Mouse (Mus musculus): ENCODE data around the gene Ceacam2. TPM values are rescaled to one million over a fixed set of nuclear protein-coding genes. Genes with fewer than 3 reads are reported as not detected.
"Not testable (repeated sequence)": the region's sequence is repeated elsewhere in the genome, so short reads cannot be mapped to it uniquely, and the experiment has no call there.

The Ceacam2 gene
- polyA plus RNA-seq, 1 experiment from 2014 or later: not detected

DNA sequence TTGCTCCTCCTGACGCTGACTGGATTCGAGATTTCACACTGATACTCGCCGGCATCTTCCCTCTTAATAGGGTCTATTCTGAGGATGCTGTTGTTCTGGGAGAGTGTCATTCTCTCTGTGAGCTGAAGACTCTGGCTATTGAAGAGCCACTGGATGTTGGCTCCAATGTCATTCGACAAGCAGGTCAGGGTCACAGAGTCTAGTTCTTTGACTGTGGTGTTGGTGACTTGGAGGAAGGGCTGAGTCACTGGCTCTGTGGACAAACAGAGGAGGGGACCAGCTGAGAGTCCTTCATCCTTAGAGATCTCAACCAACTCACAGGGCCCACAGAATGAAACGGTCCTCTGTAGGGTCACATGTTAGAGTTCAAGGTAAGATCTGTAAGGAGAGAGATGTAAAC lies 67.8 kb downstream of the Ceacam2 start:
- not testable (repeated sequence) for H3K27me3 ChIP-seq (ENCODE audit: control insufficient read depth, insufficient read depth, low read length); H3K9me3 ChIP-seq (ENCODE audit: control insufficient read depth, low read length); H3K27ac ChIP-seq (ENCODE audit: low read depth, low read length); ATAC-seq (ENCODE audit: low FRiP score); H3K36me3 ChIP-seq (ENCODE audit: control insufficient read depth, insufficient read depth, low read length); DNase-seq (ENCODE audit: low spot score, missing footprints); H3K9ac ChIP-seq (ENCODE audit: low read length); H3K4me2 ChIP-seq; H3K4me3 ChIP-seq (ENCODE audit: low read depth, low read length); H3K4me1 ChIP-seq (ENCODE audit: control insufficient read depth, insufficient read depth, low read length)
- WGBS: 80% methylated on average over 6 of the region's 6 CpGs

Other genes starting within 250 kb of the Ceacam2 start
- 306 and 332 TPM in 2 replicates for gene Pafah1b3, start 241.9 kb downstream of the Ceacam2 start, polyA plus RNA-seq (2014; fragmentation: Nextera tagmentation; extraction: Ambion mirVana)
- gene Prr19, start 238.4 kb downstream of the Ceacam2 start, polyA plus RNA-seq (2014; fragmentation: Nextera tagmentation; extraction: Ambion mirVana): 1.1 and 1.2 TPM in 2 replicates
- 7.2 and 7.7 TPM in 2 replicates for gene Tmem145, start 233.8 kb downstream of the Ceacam2 start, polyA plus RNA-seq (2014; fragmentation: Nextera tagmentation; extraction: Ambion mirVana)
- gene Megf8, start 222.7 kb downstream of the Ceacam2 start, polyA plus RNA-seq (2014; fragmentation: Nextera tagmentation; extraction: Ambion mirVana): 9.1 and 10.3 TPM in 2 replicates
- gene Cnfn, start 170.1 kb downstream of the Ceacam2 start, polyA plus RNA-seq (2014; fragmentation: Nextera tagmentation; extraction: Ambion mirVana): not detected in 2 replicates
- 1.7 and 2.3 TPM in 2 replicates for gene Lipe, start 141.1 kb downstream of the Ceacam2 start, polyA plus RNA-seq (2014; fragmentation: Nextera tagmentation; extraction: Ambion mirVana)
- 0.18 and 0.22 TPM in 2 replicates for gene Cxcl17, start 127.0 kb downstream of the Ceacam2 start, polyA plus RNA-seq (2014; fragmentation: Nextera tagmentation; extraction: Ambion mirVana)
- gene Ceacam1, start 62.3 kb downstream of the Ceacam2 start, polyA plus RNA-seq (2014; fragmentation: Nextera tagmentation; extraction: Ambion mirVana): 0.45 and 0.54 TPM in 2 replicates
- gene Erich4, start 76.0 kb upstream of the Ceacam2 start, polyA plus RNA-seq (2014; fragmentation: Nextera tagmentation; extraction: Ambion mirVana): not detected in 2 replicates
- gene Dmac2, start 79.6 kb upstream of the Ceacam2 start, polyA plus RNA-seq (2014; fragmentation: Nextera tagmentation; extraction: Ambion mirVana): 22.0 and 24.6 TPM in 2 replicates
- gene B3gnt8, start 86.8 kb upstream of the Ceacam2 start, polyA plus RNA-seq (2014; fragmentation: Nextera tagmentation; extraction: Ambion mirVana): 0.36 and 0.65 TPM in 2 replicates
- 30.0 and 35.4 TPM in 2 replicates for gene Bckdha, start 119.1 kb upstream of the Ceacam2 start, polyA plus RNA-seq (2014; fragmentation: Nextera tagmentation; extraction: Ambion mirVana)
- 40.2 and 46.4 TPM in 2 replicates for gene Exosc5, start 119.3 kb upstream of the Ceacam2 start, polyA plus RNA-seq (2014; fragmentation: Nextera tagmentation; extraction: Ambion mirVana)
- 0.99 and 1.6 TPM in 2 replicates for gene Tmem91, start 135.3 kb upstream of the Ceacam2 start, polyA plus RNA-seq (2014; fragmentation: Nextera tagmentation; extraction: Ambion mirVana)
- gene B9d2, start 140.9 kb upstream of the Ceacam2 start, polyA plus RNA-seq (2014; fragmentation: Nextera tagmentation; extraction: Ambion mirVana): 30.7 and 31.1 TPM in 2 replicates
- 0.78 and 1.4 TPM in 2 replicates for gene Tgfb1, start 147.1 kb upstream of the Ceacam2 start, polyA plus RNA-seq (2014; fragmentation: Nextera tagmentation; extraction: Ambion mirVana)
- 26.8 and 32.1 TPM in 2 replicates for gene Ccdc97, start 179.2 kb upstream of the Ceacam2 start, polyA plus RNA-seq (2014; fragmentation: Nextera tagmentation; extraction: Ambion mirVana)
- gene Hnrnpul1, start 214.9 kb upstream of the Ceacam2 start, polyA plus RNA-seq (2014; fragmentation: Nextera tagmentation; extraction: Ambion mirVana): 69.2 and 74.2 TPM in 2 replicates
- 17.4 and 21.8 TPM in 2 replicates for gene Axl, start 248.8 kb upstream of the Ceacam2 start, polyA plus RNA-seq (2014; fragmentation: Nextera tagmentation; extraction: Ambion mirVana)

Measured in midbrain, embryonic 11.5 days (tissue).